Mouse (Mus musculus) midbrain, embryonic 11.5 days (tissue): ENCODE results near the gene Zfp106. TPM values are rescaled to one million over a fixed set of nuclear protein-coding genes. Genes with fewer than 3 reads are reported as not detected.
"Not testable (repeated sequence)": the region's sequence is repeated elsewhere in the genome, so short reads cannot be mapped to it uniquely, and the experiment has no call there.

Experiments
- ATAC-seq: fragments of 200-750 bp; cut with Nextera tagmentation; 2 replicates; pipeline ENCODE4 v1.8.0; 2017; ENCODE audit warnings: moderate TSS enrichment, moderate library complexity; ENCODE audit not compliant: low FRiP score
- DNase-seq: peaks from one replicate; pipeline ENCODE4 v3.0.0; 2015; ENCODE audit warnings: low spot score; ENCODE audit errors: missing footprints
- H3K27ac ChIP-seq: fragments of 300-500 bp; sonication (generic); 2 replicates; pipeline ENCODE4 v1.5.1; 2014; ENCODE audit warnings: low read depth, low read length
- H3K27me3 ChIP-seq: fragments of 300-500 bp; sonication (generic); 2 replicates; pipeline ENCODE4 v1.6.1; 2014; ENCODE audit warnings: mild to moderate bottlenecking, low read length, moderate library complexity, mixed read lengths; ENCODE audit not compliant: control insufficient read depth, insufficient read depth
- H3K36me3 ChIP-seq: fragments of 300-500 bp; sonication (generic); 2 replicates; pipeline ENCODE4 v1.6.1; 2014; ENCODE audit warnings: mild to moderate bottlenecking, low read length, moderate library complexity, mixed read lengths; ENCODE audit not compliant: control insufficient read depth, insufficient read depth
- H3K4me1 ChIP-seq: fragments of 300-500 bp; sonication (generic); 2 replicates; pipeline ENCODE4 v1.6.1; 2014; ENCODE audit warnings: low read length; ENCODE audit not compliant: control insufficient read depth, insufficient read depth
- H3K4me2 ChIP-seq: fragments of 300-500 bp; sonication (generic); 2 replicates; pipeline ENCODE4 v1.6.1; 2014; ENCODE audit warnings: mild to moderate bottlenecking, moderate library complexity
- H3K4me3 ChIP-seq: fragments of 300-500 bp; sonication (generic); 2 replicates; pipeline ENCODE4 v1.5.1; 2014; ENCODE audit warnings: low read depth, low read length
- H3K9ac ChIP-seq: fragments of 300-500 bp; sonication (generic); 2 replicates; pipeline ENCODE4 v1.6.1; 2014; ENCODE audit warnings: low read length
- H3K9me3 ChIP-seq: fragments of 300-500 bp; sonication (generic); 2 replicates; pipeline ENCODE4 v1.6.1; 2016; ENCODE audit warnings: low read length; ENCODE audit not compliant: control insufficient read depth
- WGBS: fragments of 180-500 bp; shearing (Covaris S2); extraction: QIAGEN DNeasy Blood & Tissue Kit; methylation state at CpG from one replicate; pipeline ENCODE4 v1.1.7; 2014; 5-methylcytosine and 5-hydroxymethylcytosine counted together
- polyA plus RNA-seq: library from polyadenylated mRNA; unstranded; fragments of >200 nt; fragmentation: Nextera tagmentation; extraction: Ambion mirVana; gene quantifications from 2 replicates; pipeline ENCODE4 v1.2.1, GENCODE M21; 2014

The Zfp106 gene
- polyA plus RNA-seq, 1 experiment from 2014 or later: 62.4 TPM

GRCm38 (mm10) chr2:120564548-120565188 lies 1.0 kb upstream of the Zfp106 start:
- DNase-seq, H3K4me3 ChIP-seq, H3K27ac ChIP-seq, ATAC-seq, H3K36me3 ChIP-seq, H3K27me3 ChIP-seq, H3K9ac ChIP-seq, H3K4me2 ChIP-seq, H3K9me3 ChIP-seq: not testable (repeated sequence)
- WGBS: 84% methylated on average over 4 of the region's 4 CpGs
- peaks cover 11% of the 10 kb centered on the region; the same call in 1 of the 2 replicates for H3K4me1 ChIP-seq

- H3K27me3 ChIP-seq: no peaks in the 10 kb centered on the region
- H3K36me3 ChIP-seq: no peaks in the 10 kb centered on the region
- 24% methylated on average over 9 of the region's 9 CpGs for WGBS
- peak overlapping the region; percentile 88 for H3K4me3 ChIP-seq
- H3K9me3 ChIP-seq: no peaks in the 10 kb centered on the region
- DNase-seq: no peak
- no peak for ATAC-seq
- peak overlapping the region; percentile 80 for H3K4me2 ChIP-seq
- peak overlapping the region; percentile 96 for H3K9ac ChIP-seq
- H3K27ac ChIP-seq: no peak overlapping the region
- H3K4me1 ChIP-seq: peaks cover 6% of the 10 kb centered on the region; the same call in 1 of the 2 replicates
These were observed 796 bp downstream of the Zfp106 start for GRCm38 (mm10) chr2:120562859-120563234.

GRCm38 (mm10) chr2:120561524-120561923 lies 2.1 kb downstream of the Zfp106 start:
- Histone ChIP-seq H3K4me1 (peaks cover 6% of the 10 kb centered on the region; the same call in 1 of the 2 replicates), H3K9ac (no peak overlapping the region), H3K27ac (no peak overlapping the region), H3K9me3 (no peaks in the 10 kb centered on the region), H3K4me3 (no peak overlapping the region), H3K4me2 (no peak overlapping the region), H3K36me3 (no peaks in the 10 kb centered on the region), H3K27me3 (no peaks in the 10 kb centered on the region)
- 90% methylated on average over 1 of the region's 1 CpGs for WGBS
- ATAC-seq: no peak
- DNase-seq: no peak

- Histone ChIP-seq H3K4me1 (peaks cover 6% of the 10 kb centered on the region; the same call in 1 of the 2 replicates), H3K27me3 (no peaks in the 10 kb centered on the region), H3K9ac (no peak overlapping the region), H3K9me3 (no peaks in the 10 kb centered on the region), H3K4me3 (no peak overlapping the region), H3K27ac (no peak overlapping the region), H3K36me3 (no peaks in the 10 kb centered on the region), H3K4me2 (no peak overlapping the region)
- 86% methylated on average over 3 of the region's 3 CpGs for WGBS
- ATAC-seq: no peak
- no peak for DNase-seq
These were observed 4.8 kb downstream of the Zfp106 start for GRCm38 (mm10) chr2:120558813-120559212.

GRCm38 (mm10) chr2:120556868-120557267 lies 6.8 kb downstream of the Zfp106 start:
- Histone ChIP-seq H3K9me3 (no peaks in the 10 kb centered on the region), H3K4me1 (peaks cover 2% of the 10 kb centered on the region; the same call in 1 of the 2 replicates), H3K27me3 (no peaks in the 10 kb centered on the region), H3K4me3 (no peak overlapping the region), H3K36me3 (peaks cover 3% of the 10 kb centered on the region; the same call in 1 of the 2 replicates), H3K9ac (no peak overlapping the region), H3K4me2 (no peak overlapping the region), H3K27ac (no peak overlapping the region)
- ATAC-seq (no peak), DNase-seq (no peak)
- 90% methylated on average over 3 of the region's 3 CpGs for WGBS

GRCm38 (mm10) chr2:120544732-120545131 lies 18.9 kb downstream of the Zfp106 start:
- no peaks in the 10 kb centered on the region for H3K4me1 ChIP-seq
- H3K4me3 ChIP-seq: no peak overlapping the region
- no peak overlapping the region for H3K9ac ChIP-seq
- peaks cover 3% of the 10 kb centered on the region; the same call in 1 of the 2 replicates for H3K36me3 ChIP-seq
- H3K27me3 ChIP-seq: no peaks in the 10 kb centered on the region
- 93% methylated on average over 2 of the region's 2 CpGs for WGBS
- no peaks in the 10 kb centered on the region for H3K9me3 ChIP-seq
- H3K4me2 ChIP-seq: no peak overlapping the region
- H3K27ac ChIP-seq: no peak overlapping the region
- DNase-seq: no peak
- ATAC-seq: no peak

GRCm38 (mm10) chr2:120539778-120540208 lies 23.9 kb downstream of the Zfp106 start:
- no peak overlapping the region for H3K9ac ChIP-seq
- H3K4me2 ChIP-seq: no peak overlapping the region
- no peaks in the 10 kb centered on the region for H3K27me3 ChIP-seq
- ATAC-seq (no peak), DNase-seq (no peak)
- H3K36me3 ChIP-seq: peaks cover 10% of the 10 kb centered on the region; the same call in 1 of the 2 replicates
- no peak overlapping the region for H3K27ac ChIP-seq
- H3K4me1 ChIP-seq: no peaks in the 10 kb centered on the region
- WGBS: 79% methylated on average over 1 of the region's 1 CpGs
- H3K9me3 ChIP-seq: no peaks in the 10 kb centered on the region
- no peak overlapping the region for H3K4me3 ChIP-seq

- H3K4me2 ChIP-seq: no peak overlapping the region
- H3K36me3 ChIP-seq: peaks cover 10% of the 10 kb centered on the region; the same call in 1 of the 2 replicates
- H3K9ac ChIP-seq: no peak overlapping the region
- WGBS: 90% methylated on average over 3 of the region's 3 CpGs
- H3K27me3 ChIP-seq: no peaks in the 10 kb centered on the region
- H3K4me3 ChIP-seq: no peak overlapping the region
- H3K9me3 ChIP-seq: no peaks in the 10 kb centered on the region
- ATAC-seq: no peak
- DNase-seq: no peak
- H3K27ac ChIP-seq: no peak overlapping the region
- no peaks in the 10 kb centered on the region for H3K4me1 ChIP-seq
These were observed 24.3 kb downstream of the Zfp106 start for GRCm38 (mm10) chr2:120539333-120539732.

- Histone ChIP-seq H3K36me3 (peaks cover 17% of the 10 kb centered on the region; the same call in 1 of the 2 replicates), H3K4me2 (no peak overlapping the region), H3K27ac (no peak overlapping the region), H3K4me3 (no peak overlapping the region), H3K9me3 (no peaks in the 10 kb centered on the region), H3K9ac (no peak overlapping the region), H3K27me3 (no peaks in the 10 kb centered on the region), H3K4me1 (no peaks in the 10 kb centered on the region)
- ATAC-seq (no peak), DNase-seq (no peak)
- WGBS: 96% methylated on average over 4 of the region's 4 CpGs
These were observed 32.4 kb downstream of the Zfp106 start for GRCm38 (mm10) chr2:120531223-120531622.
